10 mouse cellular contexts compared by ENCODE assay signal in genomic region chr14:39532689-39533088, GRCm38 (mm10). TPM values are rescaled to one million over a fixed set of nuclear protein-coding genes. Genes with fewer than 3 reads are reported as not detected.
DNase-seq lines count a peak whose midpoint lies in the region; ATAC-seq and TF ChIP-seq lines count a peak whose summit lies in the region.
"Had no signal": no experiment of that assay in that cellular context is flagged by ENCODE, and none has a peak within 500 bp of the region (broad histone marks: within the 10 kb centered on the region; RNA-seq: fewer than 3 reads in every experiment).

No protein-coding gene starts in this region.

- ATAC-seq in forebrain, embryonic 15.5 days (replicated peaks), result 0 out of 2 replicates have a peak, but pooled peaks have one; percentile 48
- ATAC-seq in stomach, embryonic 15.5 days (ENCODE audit: insufficient read depth, low FRiP score, low read depth), result peak; percentile 35; the same call in 1 of the 2 replicates

- 23% methylated on average over 2 of the region's 2 CpGs for WGBS in forebrain, embryonic 15.5 days
- 14% methylated on average over 2 of the region's 2 CpGs for WGBS in stomach, embryonic 15.5 days

- H3K9me3 ChIP-seq in ES-E14 (ENCODE audit: control insufficient read depth, insufficient read depth, low read depth, low read length), result no peaks in the 10 kb centered on the region
- no peaks in the 10 kb centered on the region for H3K9me3 ChIP-seq in forebrain, embryonic 15.5 days
- H3K9me3 ChIP-seq in stomach, embryonic 15.5 days, result no peaks in the 10 kb centered on the region
- H3K9me3 ChIP-seq: embryonic facial prominence, embryonic 12.5 days; limb, embryonic 15.5 days had no signal

- H3K36me3 ChIP-seq in ES-E14 (ENCODE audit: control insufficient read depth, insufficient read depth, low read length, poor library complexity, severe bottlenecking), result no peaks in the 10 kb centered on the region
- H3K36me3 ChIP-seq in forebrain, embryonic 15.5 days, result no peaks in the 10 kb centered on the region
- H3K36me3 ChIP-seq in stomach, embryonic 15.5 days, result no peaks in the 10 kb centered on the region
- H3K36me3 ChIP-seq: embryonic facial prominence, embryonic 12.5 days; limb, embryonic 15.5 days had no signal

- no peaks in the 10 kb centered on the region for H3K4me1 ChIP-seq in ES-E14 (ENCODE audit: control insufficient read depth in 2 of 2, insufficient read depth in 2 of 2, low read length in 2 of 2, poor library complexity in 1 of 2)
- H3K4me1 ChIP-seq in forebrain, embryonic 15.5 days, result no peaks in the 10 kb centered on the region
- H3K4me1 ChIP-seq in stomach, embryonic 15.5 days, result no peaks in the 10 kb centered on the region
- H3K4me1 ChIP-seq: embryonic facial prominence, embryonic 12.5 days; limb, embryonic 15.5 days had no signal

- no peak overlapping the region for H3K27ac ChIP-seq in ES-E14 (ENCODE audit: insufficient read depth, low read depth, low read length, poor library complexity, severe bottlenecking)
- H3K27ac ChIP-seq in forebrain, embryonic 15.5 days (replicated peaks), result no peak overlapping the region
- H3K27ac ChIP-seq in stomach, embryonic 15.5 days, result no peak overlapping the region
- H3K27ac ChIP-seq: embryonic facial prominence, embryonic 12.5 days; limb, embryonic 15.5 days had no signal

- no peaks in the 10 kb centered on the region for H3K27me3 ChIP-seq in forebrain, embryonic 15.5 days
- H3K27me3 ChIP-seq in stomach, embryonic 15.5 days (replicated peaks), result no peaks in the 10 kb centered on the region
- H3K27me3 ChIP-seq: embryonic facial prominence, embryonic 12.5 days; limb, embryonic 15.5 days had no signal

- no peak overlapping the region for H3K4me3 ChIP-seq in ES-E14 (ENCODE audit: insufficient read depth in 1 of 2, low read depth in 1 of 2, low read length in 2 of 2, poor library complexity in 1 of 2, severe bottlenecking in 1 of 2)
- no peak overlapping the region for H3K4me3 ChIP-seq in forebrain, embryonic 15.5 days
- H3K4me3 ChIP-seq in stomach, embryonic 15.5 days (replicated peaks), result no peak overlapping the region
- H3K4me3 ChIP-seq: embryonic facial prominence, embryonic 12.5 days; limb, embryonic 15.5 days had no signal

- in situ Hi-C loops in ES-E14 (cut with MboI; ENCODE audit: low sequenced_read_pairs in 2 of 2, unreplicated experiment in 2 of 2), result no loop called here

- intact Hi-C loops in left cerebral cortex, postnatal 14 days (cut with DNase I), result loop anchor here (10.0 kb wide), 1 partner anchor 1362 kb away; the partner anchor contains the start of gene Sh2d4b

- DNase-seq in kidney, adult 18-20 months, result peak; percentile 10
- DNase-seq in kidney, adult 11 months, result no peak
- peak; percentile 49 for DNase-seq in ES-E14 (ENCODE audit: low read depth, low spot score)
- peak; percentile 36 to 69 for DNase-seq in adrenal gland, postnatal 36 days
- peak; percentile 20 to 33 for DNase-seq in left cerebral cortex, postnatal 14 days (ENCODE audit: low spot score in 2 of 2)
- DNase-seq in thymus, postnatal 36 days, result no peak

- H3K4me2 ChIP-seq in forebrain, embryonic 15.5 days (replicated peaks), result no peak overlapping the region
- H3K4me2 ChIP-seq in stomach, embryonic 15.5 days, result no peak overlapping the region
- H3K4me2 ChIP-seq: embryonic facial prominence, embryonic 12.5 days; limb, embryonic 15.5 days had no signal

- no peak overlapping the region for H3K9ac ChIP-seq in ES-E14 (ENCODE audit: insufficient read depth, low read depth, low read length, poor library complexity, severe bottlenecking)
- H3K9ac ChIP-seq in forebrain, embryonic 15.5 days (replicated peaks), result no peak overlapping the region
- no peak overlapping the region for H3K9ac ChIP-seq in stomach, embryonic 15.5 days
- H3K9ac ChIP-seq: embryonic facial prominence, embryonic 12.5 days; limb, embryonic 15.5 days had no signal

TF ChIP-seq in ES-E14, 5 proteins besides CTCF, POLR2A, EP300 and RAD21:
- TF ChIP-seq ZNF384 (IDR thresholded peaks at IDR 0.05; ENCODE audit: low read depth, low read length), result no peak
- no peak for TF ChIP-seq HCFC1 (IDR thresholded peaks at IDR 0.05; ENCODE audit: borderline replicate concordance, insufficient read depth, low read length)
- peak; percentile 47; the same call in 1 of the 2 replicates for TF ChIP-seq ZC3H11A (IDR thresholded peaks at IDR 0.05; ENCODE audit: borderline replicate concordance, low read depth, low read length)
- no peak for TF ChIP-seq MAFK (IDR thresholded peaks at IDR 0.05; ENCODE audit: insufficient read depth, low read depth, low read length)
- no peak for TF ChIP-seq CHD2 (IDR thresholded peaks at IDR 0.05; ENCODE audit: low read depth, low read length)

RNA-seq across cellular contexts. Expression of gene Nrg3, which starts 59.8 kb away (rescaled TPM):
- total RNA-seq in ES-E14 (2012; rRNA removed), result not detected in 2 replicates
- 1 to 10 TPM; 2.5 to 3.3 TPM for total RNA-seq in adrenal gland, postnatal 36 days (2021)
- polyA plus RNA-seq in forebrain, embryonic 15.5 days (2015; fragmentation: Nextera tagmentation; extraction: Ambion mirVana), result 11.4 and 11.8 TPM in 2 replicates
- total RNA-seq in left cerebral cortex, postnatal 14 days (2021), result 10 to 100 TPM; 71.0 to 79.6 TPM
- 0.90 and 0.95 TPM in 2 replicates for polyA plus RNA-seq in stomach, embryonic 15.5 days (2015; fragmentation: Nextera tagmentation; extraction: Ambion mirVana)

Comparison
In these comparisons a context has a peak if more than half of its experiments do, and no peak if none do; other contexts are left out.
1. DNase-seq: peak in kidney, adult 18-20 months (single experiment), ES-E14 (single experiment), adrenal gland, postnatal 36 days (2 of 2) and left cerebral cortex, postnatal 14 days (2 of 2); none in kidney, adult 11 months (single experiment) and thymus, postnatal 36 days (0 of 2).
2. RNA of gene Nrg3, which starts 59.8 kb away (total RNA-seq): 71.0 to 79.6 TPM in left cerebral cortex, postnatal 14 days; 2.5 to 3.3 TPM in adrenal gland, postnatal 36 days and not detected in ES-E14; every median in the first group is over 10 times any median in the second.